Mouse (Mus musculus) heart, adult 2 months (tissue): ENCODE measurements around the gene Ascc2.
"Not testable (repeated sequence)": the region's sequence is repeated elsewhere in the genome, so short reads cannot be mapped to it uniquely, and the experiment has no call there.

ENCODE experiments used
- CTCF ChIP-seq: fragments of 200-600 bp; IDR thresholded peaks from 2 replicates; pipeline ENCODE4 v1.8.1; 2022; ENCODE audit warnings: antibody characterized with exemption, mild to moderate bottlenecking, moderate library complexity
- EP300 ChIP-seq: fragments of 200-500 bp; IDR thresholded peaks from 2 replicates; pipeline ENCODE4 v1.6.1; 2011; ENCODE audit warnings: low read depth, low read length, control low read depth; ENCODE audit not compliant: insufficient read depth
- POLR2A ChIP-seq: fragments of 200-500 bp; IDR thresholded peaks from 2 replicates; pipeline ENCODE4 v1.6.1; 2011; ENCODE audit warnings: mild to moderate bottlenecking, low read depth, low read length, control low read depth; ENCODE audit not compliant: insufficient read depth

DNA sequence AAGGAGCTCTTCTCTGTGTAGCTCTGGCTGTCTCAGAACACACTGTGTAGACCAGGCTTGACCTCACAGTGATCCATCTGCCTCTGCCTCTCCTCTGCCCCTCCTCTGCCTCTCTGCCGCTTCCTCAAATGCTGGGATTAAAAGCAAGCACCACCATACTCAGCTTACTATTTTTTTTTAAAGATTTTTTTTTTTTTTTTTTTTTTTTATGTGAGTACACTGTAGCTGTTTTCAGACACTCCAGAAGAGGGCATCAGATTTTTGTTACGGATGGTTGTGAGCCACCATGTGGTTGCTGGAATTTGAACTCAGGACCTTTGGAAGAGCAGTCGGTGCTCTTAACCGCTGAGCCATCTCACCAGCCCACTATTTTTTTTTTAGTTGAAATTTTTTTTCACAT lies 72.6 kb downstream of the Ascc2 start:
- TF ChIP-seq CTCF, EP300, POLR2A: not testable (repeated sequence)
